Mouse (Mus musculus) lung, embryonic 14.5 days (tissue): Measurements from ENCODE around the gene Hivep2. TPM values are rescaled to one million over a fixed set of nuclear protein-coding genes. Genes with fewer than 3 reads are reported as not detected.

Source experiments
- ATAC-seq: fragments of 200-750 bp; cut with Nextera tagmentation; 2 replicates; pipeline ENCODE4 v1.8.0; 2017; ENCODE audit warnings: mild to moderate bottlenecking, moderate TSS enrichment, moderate library complexity; ENCODE audit not compliant: insufficient read depth
- DNase-seq: peaks from one replicate; pipeline ENCODE4 v3.0.0-alpha.2; 2015
- H3K27ac ChIP-seq: fragments of 300-500 bp; sonication (generic); 2 replicates; pipeline ENCODE4 v1.5.1; 2014; ENCODE audit warnings: low read depth, mild to moderate bottlenecking, moderate library complexity
- H3K27me3 ChIP-seq: fragments of 300-500 bp; sonication (generic); 2 replicates; pipeline ENCODE4 v1.6.1; 2014; ENCODE audit warnings: low read length, control low read depth; ENCODE audit not compliant: insufficient read depth
- H3K36me3 ChIP-seq: fragments of 300-500 bp; sonication (generic); 2 replicates; pipeline ENCODE4 v1.6.1; 2014; ENCODE audit warnings: control low read depth; ENCODE audit not compliant: insufficient read depth
- H3K4me1 ChIP-seq: fragments of 300-500 bp; sonication (generic); 2 replicates; pipeline ENCODE4 v1.6.1; 2014; ENCODE audit warnings: antibody characterized with exemption, control low read depth; ENCODE audit not compliant: insufficient read depth
- H3K4me2 ChIP-seq: fragments of 300-500 bp; sonication (generic); 2 replicates; pipeline ENCODE4 v1.6.1; 2014; ENCODE audit warnings: mild to moderate bottlenecking
- H3K4me3 ChIP-seq: fragments of 300-500 bp; sonication (generic); 2 replicates; pipeline ENCODE4 v1.5.1; 2014; ENCODE audit warnings: low read depth, low read length
- H3K9ac ChIP-seq: fragments of 300-500 bp; sonication (generic); 2 replicates; pipeline ENCODE4 v1.6.1; 2014
- H3K9me3 ChIP-seq: fragments of 300-500 bp; sonication (generic); 2 replicates; pipeline ENCODE4 v1.6.1; 2016; ENCODE audit warnings: low read depth, low read length, control low read depth
- CTCF ChIP-seq: IDR thresholded peaks from 2 replicates; pipeline ENCODE4 v1.5.1; 2016; ENCODE audit warnings: antibody characterized with exemption, low read depth
- WGBS: fragments of 180-500 bp; shearing (Covaris S2); extraction: QIAGEN DNeasy Blood & Tissue Kit; methylation state at CpG from one replicate; pipeline ENCODE4 v1.1.7; 2014; 5-methylcytosine and 5-hydroxymethylcytosine counted together
- polyA plus RNA-seq: library from polyadenylated mRNA; unstranded; fragments of >200 nt; fragmentation: Nextera tagmentation; extraction: Ambion mirVana; gene quantifications from 2 replicates; pipeline ENCODE4 v1.2.1, GENCODE M21; 2014

Hivep2 gene
- polyA plus RNA-seq, 1 experiment from 2014 or later = 5.3 TPM

DNA sequence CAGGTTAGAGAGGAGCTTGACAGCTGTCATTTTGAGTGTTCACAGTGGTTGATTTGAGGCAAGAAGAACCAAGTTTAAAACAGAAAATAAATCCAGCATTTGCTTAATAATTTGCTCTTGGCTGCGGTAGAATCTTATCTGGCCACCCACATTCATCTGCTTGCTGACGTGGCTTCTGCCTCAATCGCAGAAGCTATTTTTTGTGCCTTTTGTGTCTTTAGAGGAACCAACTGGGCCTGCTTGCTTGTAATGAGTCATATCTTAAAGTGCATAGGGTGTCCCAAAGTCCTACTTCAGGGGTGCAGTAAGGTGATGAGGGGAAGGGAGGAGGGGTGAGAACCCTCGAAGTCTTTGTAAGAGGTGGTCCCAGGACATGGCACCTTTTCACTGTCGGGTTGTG lies 151.1 kb downstream of the Hivep2 start:
- no peaks in the 10 kb centered on the region for H3K36me3 ChIP-seq
- 66% methylated on average over 5 of the region's 5 CpGs for WGBS
- H3K9ac ChIP-seq = no peak overlapping the region
- H3K4me3 ChIP-seq = no peak overlapping the region
- no peak for ATAC-seq
- no peaks in the 10 kb centered on the region for H3K4me1 ChIP-seq
- no peaks in the 10 kb centered on the region for H3K9me3 ChIP-seq
- no peak for TF ChIP-seq CTCF
- H3K27me3 ChIP-seq = no peaks in the 10 kb centered on the region
- H3K27ac ChIP-seq = no peak overlapping the region
- peak; percentile 22 for DNase-seq
- no peak overlapping the region for H3K4me2 ChIP-seq

DNA sequence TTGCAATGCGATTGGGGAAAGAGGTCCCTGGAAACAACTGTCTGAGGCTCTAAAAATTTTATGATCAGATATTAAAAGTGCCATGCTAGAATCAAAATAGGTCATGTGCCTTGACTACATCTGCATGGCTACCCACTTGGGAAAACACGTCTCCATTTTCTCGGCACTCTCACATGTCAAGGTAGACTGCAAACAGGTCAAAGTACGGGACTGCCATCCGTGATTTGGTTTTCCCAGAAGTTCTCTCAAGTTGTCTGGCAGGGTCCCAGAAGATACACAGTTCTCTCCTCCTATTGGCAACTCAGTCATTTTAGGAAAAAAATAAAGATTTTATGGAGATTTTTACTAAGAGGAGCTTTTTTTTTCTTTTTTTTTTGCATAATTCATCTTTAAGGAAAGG lies 153.3 kb downstream of the Hivep2 start:
- no peak overlapping the region for H3K9ac ChIP-seq
- H3K27me3 ChIP-seq = no peaks in the 10 kb centered on the region
- no peak for TF ChIP-seq CTCF
- no peaks in the 10 kb centered on the region for H3K4me1 ChIP-seq
- WGBS = 88% methylated on average over 5 of the region's 5 CpGs
- no peak overlapping the region for H3K4me3 ChIP-seq
- H3K36me3 ChIP-seq = no peaks in the 10 kb centered on the region
- DNase-seq (no peak), ATAC-seq (no peak)
- no peak overlapping the region for H3K27ac ChIP-seq
- H3K4me2 ChIP-seq = no peak overlapping the region
- no peaks in the 10 kb centered on the region for H3K9me3 ChIP-seq

DNA sequence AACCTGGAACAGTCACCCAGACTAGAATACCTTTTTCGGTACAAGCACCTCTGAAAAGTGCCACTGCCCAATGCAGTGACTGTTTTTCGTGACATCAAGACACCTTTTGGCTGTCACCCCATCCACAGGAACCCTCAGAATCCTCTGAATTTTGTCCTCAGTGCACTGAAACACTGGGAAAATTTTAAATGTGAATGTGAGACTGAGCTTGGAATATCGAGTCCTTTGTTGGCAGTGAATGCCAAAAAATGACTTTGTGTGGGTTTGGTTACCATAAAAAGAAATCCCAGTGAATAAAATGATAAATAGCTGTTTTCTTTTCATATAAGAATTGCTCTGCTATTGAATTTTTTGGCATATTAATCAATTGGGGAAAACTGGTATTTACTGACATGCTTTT lies 154.6 kb downstream of the Hivep2 start:
- TF ChIP-seq CTCF = no peak
- 88% methylated on average over 3 of the region's 3 CpGs for WGBS

DNA sequence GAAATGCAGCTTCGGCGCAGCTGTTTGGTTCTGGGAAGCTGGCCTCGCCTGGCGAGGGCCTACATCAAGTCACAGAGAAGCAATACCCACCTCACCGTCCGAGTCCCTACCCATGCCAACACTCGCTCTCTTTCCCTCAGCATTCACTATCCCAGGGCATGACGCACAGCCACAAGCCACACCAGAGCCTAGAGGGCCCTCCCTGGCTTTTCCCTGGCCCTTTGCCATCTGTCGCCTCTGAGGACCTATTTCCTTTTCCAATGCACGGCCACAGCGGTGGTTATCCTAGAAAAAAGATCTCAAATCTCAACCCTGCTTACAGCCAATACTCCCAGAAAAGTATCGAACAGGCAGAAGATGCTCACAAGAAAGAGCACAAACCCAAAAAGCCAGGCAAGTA lies 162.0 kb downstream of the Hivep2 start:
- H3K4me3 ChIP-seq = no peak overlapping the region
- no peak overlapping the region for H3K4me2 ChIP-seq
- no peaks in the 10 kb centered on the region for H3K4me1 ChIP-seq
- ATAC-seq = no peak
- peaks cover 17% of the 10 kb centered on the region; the same call in 1 of the 2 replicates for H3K36me3 ChIP-seq
- no peak overlapping the region for H3K9ac ChIP-seq
- DNase-seq = peak; percentile 9
- TF ChIP-seq CTCF = no peak
- no peaks in the 10 kb centered on the region for H3K9me3 ChIP-seq
- no peak overlapping the region for H3K27ac ChIP-seq
- no peaks in the 10 kb centered on the region for H3K27me3 ChIP-seq
- 89% methylated on average over 12 of the region's 12 CpGs for WGBS

More for the DNA sequence above, 154.6 kb downstream of the Hivep2 start:
- DNase-seq (no peak), ATAC-seq (no peak)
- H3K27me3 ChIP-seq = no peaks in the 10 kb centered on the region
- H3K27ac ChIP-seq = no peak overlapping the region
- no peaks in the 10 kb centered on the region for H3K36me3 ChIP-seq
- no peak overlapping the region for H3K4me3 ChIP-seq
- no peak overlapping the region for H3K9ac ChIP-seq
- no peaks in the 10 kb centered on the region for H3K9me3 ChIP-seq
- H3K4me2 ChIP-seq = no peak overlapping the region
- H3K4me1 ChIP-seq = no peaks in the 10 kb centered on the region

DNA sequence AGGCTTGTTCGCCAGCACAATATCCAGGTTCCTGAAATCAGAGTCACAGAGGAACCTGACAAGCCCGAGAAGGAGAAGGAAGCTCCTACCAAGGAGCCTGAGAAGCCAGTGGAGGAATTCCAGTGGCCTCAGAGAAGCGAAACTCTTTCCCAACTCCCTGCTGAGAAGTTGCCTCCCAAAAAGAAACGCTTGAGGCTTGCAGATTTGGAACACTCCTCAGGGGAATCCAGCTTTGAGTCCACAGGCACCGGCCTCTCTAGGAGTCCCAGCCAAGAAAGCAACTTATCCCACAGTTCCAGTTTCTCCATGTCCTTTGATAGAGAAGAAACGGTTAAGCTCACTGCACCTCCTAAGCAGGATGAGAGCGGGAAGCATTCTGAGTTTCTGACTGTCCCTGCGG lies 164.4 kb downstream of the Hivep2 start:
- no peak for DNase-seq
- no peak overlapping the region for H3K27ac ChIP-seq
- ATAC-seq = no peak
- no peak overlapping the region for H3K9ac ChIP-seq
- H3K4me1 ChIP-seq = no peaks in the 10 kb centered on the region
- TF ChIP-seq CTCF = no peak
- no peak overlapping the region for H3K4me3 ChIP-seq
- no peak overlapping the region for H3K4me2 ChIP-seq
- H3K36me3 ChIP-seq = peaks cover 17% of the 10 kb centered on the region; the same call in 1 of the 2 replicates
- H3K9me3 ChIP-seq = no peaks in the 10 kb centered on the region
- H3K27me3 ChIP-seq = no peaks in the 10 kb centered on the region
- 84% methylated on average over 8 of the region's 8 CpGs for WGBS

DNA sequence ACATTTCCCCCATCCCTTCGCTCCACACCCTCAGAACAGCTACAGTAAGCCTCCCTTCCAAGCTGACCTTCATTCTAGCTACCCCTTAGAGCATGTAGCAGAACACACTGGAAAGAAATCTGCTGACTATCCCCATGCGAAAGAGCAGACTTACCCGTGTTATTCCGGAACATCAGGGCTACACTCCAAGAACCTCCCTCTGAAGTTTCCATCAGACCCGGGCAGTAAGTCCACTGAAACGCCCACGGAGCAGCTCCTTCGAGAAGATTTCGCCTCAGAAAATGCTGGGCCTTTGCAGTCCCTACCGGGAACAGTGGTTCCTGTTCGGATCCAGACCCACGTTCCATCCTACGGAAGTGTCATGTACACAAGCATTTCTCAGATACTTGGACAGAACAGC lies 165.4 kb downstream of the Hivep2 start:
- WGBS = 97% methylated on average over 13 of the region's 13 CpGs
- no peak overlapping the region for H3K9ac ChIP-seq

DNA sequence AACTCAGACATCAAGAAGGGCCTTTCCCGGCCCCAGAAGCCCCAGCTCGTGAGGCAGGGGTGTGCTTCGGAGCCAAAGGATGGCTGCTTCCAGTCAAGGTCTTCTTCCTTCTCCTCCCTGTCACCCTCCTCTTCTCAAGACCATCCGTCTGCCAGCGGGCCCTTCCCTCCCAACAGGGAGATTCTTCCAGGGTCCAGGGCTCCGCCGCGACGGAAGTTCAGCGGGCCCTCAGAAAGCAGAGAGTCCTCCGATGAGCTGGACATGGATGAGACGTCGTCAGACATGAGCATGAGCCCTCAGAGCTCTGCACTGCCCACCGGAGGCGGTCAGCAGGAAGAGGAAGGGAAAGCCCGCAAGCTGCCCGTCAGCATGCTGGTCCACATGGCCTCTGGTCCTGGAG lies 166.2 kb downstream of the Hivep2 start:
- Histone ChIP-seq H3K36me3 (peaks cover 19% of the 10 kb centered on the region; the same call in 1 of the 2 replicates), H3K4me1 (no peaks in the 10 kb centered on the region), H3K27ac (no peak overlapping the region), H3K4me3 (no peak overlapping the region), H3K27me3 (no peaks in the 10 kb centered on the region), H3K4me2 (no peak overlapping the region), H3K9ac (no peak overlapping the region), H3K9me3 (no peaks in the 10 kb centered on the region)
- ATAC-seq = no peak
- no peak for DNase-seq
- 87% methylated on average over 17 of the region's 17 CpGs for WGBS
- TF ChIP-seq CTCF = no peak

More for the DNA sequence above, 165.4 kb downstream of the Hivep2 start:
- ATAC-seq = no peak
- Histone ChIP-seq H3K27me3 (no peaks in the 10 kb centered on the region), H3K4me2 (no peak overlapping the region), H3K4me3 (no peak overlapping the region), H3K9me3 (no peaks in the 10 kb centered on the region), H3K4me1 (no peaks in the 10 kb centered on the region), H3K36me3 (peaks cover 18% of the 10 kb centered on the region; the same call in 1 of the 2 replicates), H3K27ac (no peak overlapping the region)
- TF ChIP-seq CTCF = no peak
- no peak for DNase-seq

DNA sequence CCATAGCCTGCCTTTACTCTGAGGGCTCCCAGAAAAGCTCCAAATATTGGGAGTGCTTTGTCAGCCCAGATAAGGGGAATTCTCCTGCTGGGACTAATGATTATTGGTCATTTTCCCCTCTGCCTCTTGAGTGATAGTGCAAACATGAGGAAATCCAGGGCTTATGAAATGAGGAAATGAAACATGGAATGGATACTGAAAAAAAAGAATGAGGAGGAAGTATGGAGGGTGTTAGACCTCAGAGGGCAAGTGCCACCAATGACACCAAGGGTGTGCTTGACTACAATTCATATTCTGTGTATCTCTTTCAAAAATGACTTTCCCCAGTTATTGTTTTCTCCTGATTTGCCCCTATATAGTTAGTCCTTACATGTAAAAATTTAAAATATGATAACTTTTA lies 167.1 kb downstream of the Hivep2 start:
- H3K4me2 ChIP-seq = no peak overlapping the region
- no peaks in the 10 kb centered on the region for H3K27me3 ChIP-seq
- no peak overlapping the region for H3K9ac ChIP-seq
- no peak for DNase-seq
- no peak for TF ChIP-seq CTCF
- peaks cover 19% of the 10 kb centered on the region; the same call in 1 of the 2 replicates for H3K36me3 ChIP-seq
- ATAC-seq = no peak
- H3K4me3 ChIP-seq = no peak overlapping the region
- H3K27ac ChIP-seq = no peak overlapping the region
- no peaks in the 10 kb centered on the region for H3K9me3 ChIP-seq
- H3K4me1 ChIP-seq = no peaks in the 10 kb centered on the region
